ENCODE assay signal across 24 mouse cellular contexts in genomic region chr13:24880704-24881103, GRCm38 (mm10). TPM values are rescaled to one million over a fixed set of nuclear protein-coding genes. Genes with fewer than 3 reads are reported as not detected.
DNase-seq lines count a peak whose midpoint lies in the region; ATAC-seq lines count a peak whose summit lies in the region.
"Had no signal": no experiment of that assay in that cellular context is flagged by ENCODE, and none has a peak within 500 bp of the region (broad histone marks: within the 10 kb centered on the region; RNA-seq: fewer than 3 reads in every experiment).

No protein-coding gene starts in this region.

- H3K4me3 ChIP-seq in intestine, embryonic 16.5 days (ENCODE audit: low read length), result no peak overlapping the region
- H3K4me3 ChIP-seq: embryonic facial prominence, embryonic 10.5 days; forebrain, embryonic 12.5 days; hindbrain, embryonic 15.5 days; limb, embryonic 13.5 days; midbrain, embryonic 15.5 days; myocyte; stomach, embryonic 15.5 days had no signal

- ATAC-seq in intestine, embryonic 16.5 days, result peak; percentile 69
- ATAC-seq in erythroid progenitor cell, adult 5-6 weeks (replicated peaks; ENCODE audit: low FRiP score, poor library complexity, severe bottlenecking), result no peak
- ATAC-seq: midbrain, embryonic 15.5 days had no signal

- no peak overlapping the region for H3K9ac ChIP-seq in intestine, embryonic 16.5 days (ENCODE audit: low read depth, low read length)
- H3K9ac ChIP-seq: forebrain, embryonic 12.5 days; hindbrain, embryonic 15.5 days; limb, embryonic 13.5 days; lung, embryonic 14.5 days; midbrain, embryonic 15.5 days; stomach, embryonic 15.5 days had no signal

- H3K27ac ChIP-seq in intestine, embryonic 16.5 days (ENCODE audit: low read length), result peak overlapping the region; percentile 91
- H3K27ac ChIP-seq: embryonic facial prominence, embryonic 10.5 days; forebrain, embryonic 12.5 days; hindbrain, embryonic 15.5 days; limb, embryonic 13.5 days; midbrain, embryonic 15.5 days; stomach, embryonic 15.5 days had no signal

- H3K4me2 ChIP-seq in intestine, embryonic 16.5 days (ENCODE audit: low read depth, low read length), result peak overlapping the region; percentile 21; the same call in 1 of the 2 replicates
- H3K4me2 ChIP-seq: forebrain, embryonic 12.5 days; hindbrain, embryonic 15.5 days; limb, embryonic 13.5 days; lung, embryonic 14.5 days; midbrain, embryonic 15.5 days; stomach, embryonic 15.5 days had no signal

- 0 out of 2 replicates have a peak, but pooled peaks cover 4% of the 10 kb centered on the region for H3K4me1 ChIP-seq in intestine, embryonic 16.5 days (ENCODE audit: control insufficient read depth, insufficient read depth, low read length)
- H3K4me1 ChIP-seq: embryonic facial prominence, embryonic 10.5 days; forebrain, embryonic 12.5 days; hindbrain, embryonic 15.5 days; limb, embryonic 13.5 days; midbrain, embryonic 15.5 days; stomach, embryonic 15.5 days had no signal

- 72% methylated on average over 5 of the region's 5 CpGs for WGBS in intestine, embryonic 16.5 days

- no peaks in the 10 kb centered on the region for H3K36me3 ChIP-seq in intestine, embryonic 16.5 days (ENCODE audit: control insufficient read depth, insufficient read depth, low read length)
- H3K36me3 ChIP-seq: embryonic facial prominence, embryonic 10.5 days; forebrain, embryonic 12.5 days; limb, embryonic 13.5 days; stomach, embryonic 15.5 days had no signal

- DNase-seq in adrenal gland, postnatal 36 days, result peak; percentile 11 to 77
- no peak for DNase-seq in adrenal gland, postnatal 4 days (ENCODE audit: low spot score in 2 of 2)
- DNase-seq in kidney, adult 9 months, result peak; percentile 90
- DNase-seq in kidney, postnatal 36 days, result peak; percentile 86 to 87
- DNase-seq in spleen, postnatal 14 days (ENCODE audit: low spot score in 2 of 2), result no peak
- DNase-seq: cerebellum, adult 18-20 months; heart, postnatal 4 days; lung, embryonic 14.5 days; lung, postnatal 36 days; thymus, adult 18-20 months; thymus, postnatal 4 days had no signal

- H3K9me3 ChIP-seq in intestine, embryonic 16.5 days (ENCODE audit: control insufficient read depth, low read length), result no peaks in the 10 kb centered on the region
- H3K9me3 ChIP-seq: embryonic facial prominence, embryonic 10.5 days; forebrain, embryonic 12.5 days; hindbrain, embryonic 15.5 days; limb, embryonic 13.5 days; midbrain, embryonic 15.5 days; stomach, embryonic 15.5 days had no signal

- H3K27me3 ChIP-seq in intestine, embryonic 16.5 days (replicated peaks; ENCODE audit: control insufficient read depth, insufficient read depth, low read length), result no peaks in the 10 kb centered on the region
- H3K27me3 ChIP-seq: forebrain, embryonic 12.5 days; hindbrain, embryonic 15.5 days; limb, embryonic 13.5 days; midbrain, embryonic 15.5 days; stomach, embryonic 15.5 days had no signal

RNA-seq across cellular contexts. Expression of gene D130043K22Rik, which starts 35.8 kb away (rescaled TPM):
- total RNA-seq in adrenal gland, postnatal 36 days (2021), result under 1 TPM; 0.46 to 0.70 TPM
- total RNA-seq in adrenal gland, postnatal 4 days (2021), result 1 to 10 TPM; 1.0 to 1.6 TPM
- polyA plus RNA-seq in intestine, embryonic 16.5 days (2015; fragmentation: Nextera tagmentation; extraction: Ambion mirVana), result 2.1 and 2.7 TPM in 2 replicates
- total RNA-seq in erythroid progenitor cell, adult 5-6 weeks (2015; ENCODE audit: low replicate concordance), result not detected in 2 replicates
- not detected in 2 replicates for total RNA-seq in erythroid progenitor cell, adult 5-6 weeks (2017; ENCODE audit: low replicate concordance)
- total RNA-seq: common myeloid progenitor, adult 5-6 weeks; gastrocnemius, adult 8-10 months; granulocyte monocyte progenitor cell, adult 5-6 weeks had no signal
- polyA plus RNA-seq: myocyte; spleen, adult 2 months had no signal

RNA-seq across cellular contexts. Expression of gene Tdp2, which starts 49.2 kb away (rescaled TPM):
- 10 to 100 TPM; 22.6 to 23.5 TPM for total RNA-seq in adrenal gland, postnatal 36 days (2021)
- 10 to 100 TPM; 39.4 to 40.7 TPM for total RNA-seq in adrenal gland, postnatal 4 days (2021)
- 52.8 TPM in 2 replicates for polyA plus RNA-seq in intestine, embryonic 16.5 days (2015; fragmentation: Nextera tagmentation; extraction: Ambion mirVana)
- 40.0 and 51.6 TPM in 2 replicates for total RNA-seq in erythroid progenitor cell, adult 5-6 weeks (2015; ENCODE audit: low replicate concordance)
- total RNA-seq in erythroid progenitor cell, adult 5-6 weeks (2017; ENCODE audit: low replicate concordance), result 22.4 and 54.9 TPM in 2 replicates

RNA-seq across cellular contexts. Expression of gene Acot13, which starts 49.4 kb away (rescaled TPM):
- total RNA-seq in adrenal gland, postnatal 36 days (2021), result 10 to 100 TPM; 68.0 to 91.6 TPM
- 10 to 100 TPM; 49.6 to 58.0 TPM for total RNA-seq in adrenal gland, postnatal 4 days (2021)
- 201 and 219 TPM in 2 replicates for polyA plus RNA-seq in intestine, embryonic 16.5 days (2015; fragmentation: Nextera tagmentation; extraction: Ambion mirVana)
- 18.0 and 24.1 TPM in 2 replicates for total RNA-seq in erythroid progenitor cell, adult 5-6 weeks (2015; ENCODE audit: low replicate concordance)
- total RNA-seq in erythroid progenitor cell, adult 5-6 weeks (2017; ENCODE audit: low replicate concordance), result 22.7 and 26.2 TPM in 2 replicates

RNA-seq across cellular contexts. Expression of gene Aldh5a1, which starts 56.8 kb away (rescaled TPM):
- 10 to 100 TPM; 12.7 to 18.4 TPM for total RNA-seq in adrenal gland, postnatal 36 days (2021)
- total RNA-seq in adrenal gland, postnatal 4 days (2021), result 10 to 100 TPM; 20.3 to 22.0 TPM
- 8.1 TPM in 2 replicates for polyA plus RNA-seq in intestine, embryonic 16.5 days (2015; fragmentation: Nextera tagmentation; extraction: Ambion mirVana)
- total RNA-seq in erythroid progenitor cell, adult 5-6 weeks (2015; ENCODE audit: low replicate concordance), result not detected in 2 replicates
- total RNA-seq in erythroid progenitor cell, adult 5-6 weeks (2017; ENCODE audit: low replicate concordance), result 0.13 TPM in 1 of 2 replicates, not detected in the other

Comparison
In these comparisons a context has a peak if more than half of its experiments do, and no peak if none do; other contexts are left out.
1. DNase-seq: peak in adrenal gland, postnatal 36 days (2 of 2), kidney, adult 9 months (single experiment) and kidney, postnatal 36 days (2 of 2); none in adrenal gland, postnatal 4 days (0 of 2) and spleen, postnatal 14 days (0 of 2).